Mouse (Mus musculus) embryonic fibroblast, embryonic 13.5 days (primary cell): ENCODE measurements around the gene Exoc6b.

ENCODE experiments used
- CTCF ChIP-seq: IDR thresholded peaks from 2 replicates; pipeline ENCODE4 v1.5.1; 2011; ENCODE audit warnings: mild to moderate bottlenecking, control low read depth, low read length, moderate library complexity, borderline replicate concordance; ENCODE audit not compliant: insufficient read depth
- POLR2A ChIP-seq: IDR thresholded peaks from 2 replicates; pipeline ENCODE4 v1.6.1; 2011; ENCODE audit warnings: low read depth, mild to moderate bottlenecking, control low read depth, low read length, moderate library complexity

DNA sequence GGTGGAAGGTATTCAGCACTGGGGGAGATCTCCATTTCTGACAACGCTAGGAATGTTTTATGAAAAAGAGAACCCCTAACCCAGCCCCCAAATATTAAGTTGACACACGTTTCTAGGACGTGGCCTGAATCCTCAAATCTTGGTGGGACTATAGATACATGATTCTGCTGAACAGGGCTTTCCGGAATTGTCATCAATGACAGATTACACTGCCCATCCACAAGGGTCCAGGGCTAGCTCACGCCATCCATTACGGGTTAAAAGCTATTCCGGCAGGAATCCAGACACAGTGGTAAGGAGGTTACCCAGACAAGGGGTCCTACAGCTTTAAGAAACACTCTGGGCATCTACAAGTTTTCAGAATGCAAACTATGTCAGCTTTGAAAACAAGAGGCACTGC, 323.7 kb downstream of the Exoc6b start:
- TF ChIP-seq CTCF (no peak), POLR2A (no peak)
